Mouse (Mus musculus) CH12.LX (cell line): ENCODE results near the gene Zc3hc1. TPM values are rescaled to one million over a fixed set of nuclear protein-coding genes. Genes with fewer than 3 reads are reported as not detected.

ENCODE experiments used
- DNase-seq: peaks from one replicate; pipeline ENCODE4 v3.0.0-alpha.2; 2013; ENCODE audit errors: extremely low read depth
- H3K27ac ChIP-seq: 2 replicates; pipeline ENCODE4 v1.5.1; 2012; ENCODE audit warnings: low read depth, mild to moderate bottlenecking, control low read depth, moderate library complexity; ENCODE audit not compliant: insufficient read depth
- H3K27me3 ChIP-seq: replicated peaks from 2 replicates; pipeline ENCODE3; 2012; ENCODE audit warnings: inconsistent platforms
- H3K36me3 ChIP-seq, 2 experiments: replicated peaks in 1 of 2; 2 replicates each; pipeline versions ENCODE3 to v1.6.1; 2012; ENCODE audit warnings: inconsistent platforms in 1 of 2, low read length in 1 of 2, mild to moderate bottlenecking in 1 of 2, mixed read lengths in 1 of 2, moderate library complexity in 1 of 2; ENCODE audit not compliant: control insufficient read depth in 1 of 2, insufficient read depth in 1 of 2
- H3K4me1 ChIP-seq, 2 experiments: 2 replicates each; pipeline ENCODE4 v1.6.1; 2012; ENCODE audit warnings: inconsistent platforms in 1 of 2, moderate library complexity in 1 of 2; ENCODE audit not compliant: insufficient read depth in 2 of 2, control insufficient read depth in 1 of 2
- H3K4me2 ChIP-seq: 2 replicates; pipeline ENCODE4 v1.6.1; 2012; ENCODE audit warnings: low read depth, mild to moderate bottlenecking, control low read depth; ENCODE audit not compliant: poor library complexity, insufficient read depth, severe bottlenecking
- H3K4me3 ChIP-seq, 3 experiments: fragments of 150-350 bp in 1 of 3; sonication (generic) in 1 of 3; replicated peaks in 1 of 3; 2 replicates each; pipeline versions ENCODE3 to v1.5.1; 2011 to 2012; ENCODE audit warnings: low read depth in 2 of 3, low read length in 2 of 3, mild to moderate bottlenecking in 2 of 3, moderate library complexity in 2 of 3, control low read depth in 1 of 3, improper control_type of control experiment in 1 of 3, inconsistent platforms in 1 of 3, mixed read lengths in 1 of 3; ENCODE audit not compliant: poor library complexity in 1 of 3
- H3K79me2 ChIP-seq: replicated peaks from 2 replicates; pipeline ENCODE4 v1.6.1; 2012; ENCODE audit warnings: mild to moderate bottlenecking, moderate library complexity; ENCODE audit not compliant: control insufficient read depth, poor library complexity, insufficient read depth, severe bottlenecking; ENCODE audit errors: extremely low read depth
- H3K9ac ChIP-seq: 2 replicates; pipeline ENCODE4 v1.6.1; 2012; ENCODE audit warnings: low read depth, mild to moderate bottlenecking, control low read depth, moderate library complexity; ENCODE audit not compliant: insufficient read depth
- H3K9me3 ChIP-seq: replicated peaks from 2 replicates; pipeline ENCODE3; 2012; ENCODE audit warnings: low read length, inconsistent platforms, mixed read lengths
- BHLHE40 ChIP-seq: IDR thresholded peaks from 2 replicates; pipeline ENCODE4 v1.6.1; 2011; ENCODE audit warnings: mild to moderate bottlenecking, low read depth, low read length, improper control_type of control experiment
- CHD1 ChIP-seq: IDR thresholded peaks from 2 replicates; pipeline ENCODE4 v1.6.1; 2012; ENCODE audit warnings: low read depth, low read length, improper control_type of control experiment, inconsistent platforms
- CTCF ChIP-seq, 2 experiments: IDR thresholded peaks in 1 of 2; conservative IDR thresholded peaks in 1 of 2; 2 replicates each; pipeline ENCODE4 v1.5.1; 2011 to 2012; ENCODE audit warnings: low read depth in 2 of 2, low read length in 2 of 2, improper control_type of control experiment in 1 of 2, inconsistent platforms in 1 of 2, mild to moderate bottlenecking in 1 of 2, moderate library complexity in 1 of 2
- EP300 ChIP-seq: IDR thresholded peaks from 2 replicates; pipeline ENCODE4 v1.6.1; 2011; ENCODE audit warnings: low read length, improper control_type of control experiment
- GABPA ChIP-seq: IDR thresholded peaks from 2 replicates; pipeline ENCODE4 v1.6.1; 2012; ENCODE audit warnings: low read depth, low read length, improper control_type of control experiment, inconsistent platforms; ENCODE audit not compliant: insufficient replicate concordance
- IRF4 ChIP-seq: IDR thresholded peaks from 2 replicates; pipeline ENCODE4 v1.6.1; 2014; ENCODE audit warnings: low read depth, mild to moderate bottlenecking, inconsistent platforms, low read length, improper control_type of control experiment
- KAT2A ChIP-seq: IDR thresholded peaks from 2 replicates; pipeline ENCODE4 v1.6.1; 2012; ENCODE audit warnings: low read length, improper control_type of control experiment, inconsistent platforms; ENCODE audit not compliant: insufficient replicate concordance
- MAFK ChIP-seq: IDR thresholded peaks from 2 replicates; pipeline ENCODE4 v1.6.1; 2011; ENCODE audit warnings: low read length, improper control_type of control experiment; ENCODE audit not compliant: insufficient replicate concordance
- MAZ ChIP-seq: IDR thresholded peaks from 2 replicates; pipeline ENCODE4 v1.6.1; 2012; ENCODE audit warnings: low read depth, mild to moderate bottlenecking, inconsistent platforms, low read length, improper control_type of control experiment, moderate library complexity
- MEF2A ChIP-seq: IDR thresholded peaks from 2 replicates; pipeline ENCODE4 v1.6.1; 2014; ENCODE audit warnings: low read depth, mild to moderate bottlenecking, inconsistent platforms, low read length, improper control_type of control experiment, borderline replicate concordance
- NRF1 ChIP-seq: IDR thresholded peaks from 2 replicates; pipeline ENCODE4 v1.6.1; 2014; ENCODE audit warnings: low read depth, mild to moderate bottlenecking, inconsistent platforms, low read length, improper control_type of control experiment, moderate library complexity
- POLR2AphosphoS2 ChIP-seq: IDR thresholded peaks from 2 replicates; pipeline ENCODE4 v1.6.1; 2011; ENCODE audit warnings: low read depth, low read length, improper control_type of control experiment
- RAD21 ChIP-seq: IDR thresholded peaks from 2 replicates; pipeline ENCODE4 v1.6.1; 2011; ENCODE audit warnings: low read depth, mild to moderate bottlenecking, low read length, improper control_type of control experiment, moderate library complexity
- RCOR1 ChIP-seq: conservative IDR thresholded peaks from 2 replicates; pipeline ENCODE4 v1.6.1; 2012; ENCODE audit warnings: low read depth, mild to moderate bottlenecking, inconsistent platforms, low read length, improper control_type of control experiment
- TBP ChIP-seq: conservative IDR thresholded peaks from 2 replicates; pipeline ENCODE4 v1.6.1; 2011; ENCODE audit warnings: low read depth, low read length, improper control_type of control experiment
- USF1 ChIP-seq: IDR thresholded peaks from 2 replicates; pipeline ENCODE4 v1.6.1; 2014; ENCODE audit warnings: low read depth, mild to moderate bottlenecking, inconsistent platforms, low read length, improper control_type of control experiment
- USF2 ChIP-seq: conservative IDR thresholded peaks from 2 replicates; pipeline ENCODE4 v1.6.1; 2011; ENCODE audit warnings: low read depth, low read length, improper control_type of control experiment
- ZC3H11A ChIP-seq: IDR thresholded peaks from 2 replicates; pipeline ENCODE4 v1.6.1; 2012; ENCODE audit warnings: low read depth, mild to moderate bottlenecking, inconsistent platforms, low read length, improper control_type of control experiment
- ZKSCAN1 ChIP-seq: IDR thresholded peaks from 2 replicates; pipeline ENCODE4 v1.6.1; 2012; ENCODE audit warnings: low read depth, inconsistent platforms, low read length, improper control_type of control experiment, borderline replicate concordance
- ZMIZ1 ChIP-seq: IDR thresholded peaks from 2 replicates; pipeline ENCODE4 v1.6.1; 2012; ENCODE audit warnings: low read depth, mild to moderate bottlenecking, inconsistent platforms, low read length, improper control_type of control experiment
- ZNF384 ChIP-seq: IDR thresholded peaks from 2 replicates; pipeline ENCODE4 v1.6.1; 2012; ENCODE audit warnings: low read depth, low read length, improper control_type of control experiment, inconsistent platforms
- dilution Hi-C: fragments of 300-500 bp; cut with MboI; formaldehyde crosslinking; loops from 2 replicates; pipeline ENCODE4 v1.14.3; 2020; ENCODE audit warnings: low sequenced_read_pairs; ENCODE audit not compliant: extremely low pct_unique_long_range_greater_than_20kb, extremely low pct_ligation_motif_present
- in situ Hi-C: fragments of 300-500 bp; cut with MboI; formaldehyde crosslinking; loops from 3 replicates; pipeline ENCODE4 v1.14.3; 2019; ENCODE audit warnings: low sequenced_read_pairs, low pct_ligation_motif_present, low pct_unique_long_range_greater_than_20kb, mixed read lengths
- polyA plus RNA-seq: library from polyadenylated mRNA; unstranded; fragments of >175 nt; gene quantifications from 2 replicates; pipeline ENCODE4 v1.2.1, GENCODE M21; 2012; ENCODE audit warnings: low read depth; ENCODE audit not compliant: insufficient read length
- total RNA-seq, 2 experiments: library from RNA; depleted of rRNA; stranded (reverse); fragments of 300-350 nt in 1 of 2; fragments of >200 nt in 1 of 2; gene quantifications; 2 replicates each; pipeline ENCODE4 v1.2.3; 2012 to 2014

Zc3hc1 gene
- total and polyA plus RNA-seq, 3 experiments: 59.5 to 89.5 (median 80.2) TPM

DNA sequence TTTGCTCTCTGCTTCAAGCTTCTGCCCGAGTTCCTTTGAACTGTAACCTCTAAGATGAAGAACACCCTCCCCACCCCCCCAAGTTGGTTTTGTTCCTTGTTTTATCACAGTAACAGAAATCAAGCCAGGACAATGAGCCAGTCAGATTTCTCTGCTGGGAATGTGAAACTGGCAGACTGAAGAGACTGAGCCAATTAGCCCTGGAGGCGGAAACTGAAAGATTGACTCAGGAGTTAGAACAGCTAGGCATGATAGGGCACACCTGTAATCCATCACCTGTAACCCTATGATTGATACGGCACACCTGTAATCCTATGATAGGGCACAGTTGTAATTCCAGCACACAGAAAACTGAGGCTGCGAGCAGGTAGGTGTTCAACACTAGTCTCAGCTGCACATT lies 58.6 kb downstream of the Zc3hc1 start:
- Histone ChIP-seq H3K4me1 (peaks cover 0 to 3% of the 10 kb centered on the region in 2 experiments; a peak in 1 of 4 replicates), H3K27me3 (no peaks in the 10 kb centered on the region), H3K4me2 (0 out of 2 replicates have a peak overlapping the region, but pooled peaks have one; percentile 14), H3K4me3 (no peak overlapping the region), H3K79me2 (no peaks in the 10 kb centered on the region), H3K27ac (no peak overlapping the region), H3K36me3 (no peaks in the 10 kb centered on the region), H3K9ac (no peak overlapping the region), H3K9me3 (peaks cover 6% of the 10 kb centered on the region)
- dilution Hi-C loops (no loop called here), in situ Hi-C loops (no loop called here)
- TF ChIP-seq NRF1: no peak
- TF ChIP-seq RAD21: no peak
- no peak for TF ChIP-seq GABPA
- TF ChIP-seq MAZ: no peak
- no peak for TF ChIP-seq RCOR1
- no peak for TF ChIP-seq ZKSCAN1
- TF ChIP-seq IRF4: no peak
- TF ChIP-seq TBP: no peak
- TF ChIP-seq CTCF (conservative IDR thresholded peaks at IDR 0.05 in 1 of 2, IDR thresholded peaks at IDR 0.05 in 1 of 2; ENCODE audit: low read depth in 2 of 2, low read length in 2 of 2): no peak
- no peak for TF ChIP-seq MEF2A
- no peak for TF ChIP-seq ZC3H11A
- TF ChIP-seq MAFK: no peak
- TF ChIP-seq KAT2A: no peak
- DNase-seq: no peak

DNA sequence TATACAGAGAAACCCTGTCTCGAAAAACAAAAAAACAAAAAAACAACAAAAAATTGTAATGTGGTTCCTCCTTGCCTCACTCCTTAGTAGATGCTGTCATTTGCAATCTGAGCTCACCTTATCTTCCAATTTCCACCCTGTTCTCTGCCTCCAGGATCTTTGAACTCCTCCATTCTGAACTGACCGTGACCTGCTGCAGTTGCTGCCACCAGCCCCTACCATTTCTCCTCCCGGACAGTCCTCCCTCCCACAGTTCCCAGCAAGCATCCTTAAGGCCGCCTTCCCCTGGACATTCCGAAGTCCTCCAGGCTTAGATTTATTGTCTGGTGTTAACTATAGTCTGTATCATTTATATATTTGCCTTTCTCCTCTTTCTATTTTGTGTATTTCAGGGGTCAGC lies 60.1 kb downstream of the Zc3hc1 start:
- Histone ChIP-seq H3K4me3 (no peak overlapping the region), H3K27me3 (no peaks in the 10 kb centered on the region), H3K4me2 (no peak overlapping the region), H3K9me3 (no peaks in the 10 kb centered on the region), H3K9ac (no peak overlapping the region), H3K79me2 (no peaks in the 10 kb centered on the region), H3K27ac (no peak overlapping the region), H3K4me1 (peaks cover 0 to 3% of the 10 kb centered on the region in 2 experiments; a peak in 1 of 4 replicates), H3K36me3 (no peaks in the 10 kb centered on the region)
- no peak for DNase-seq
- dilution Hi-C loops: no loop called here
- in situ Hi-C loops: no loop called here
- no peak for TF ChIP-seq USF2
- TF ChIP-seq EP300: no peak
- TF ChIP-seq NRF1: no peak
- TF ChIP-seq ZNF384: no peak
- TF ChIP-seq POLR2AphosphoS2: no peak
- no peak for TF ChIP-seq CHD1
- TF ChIP-seq ZMIZ1: no peak
- no peak for TF ChIP-seq BHLHE40
- TF ChIP-seq USF1: no peak
